Mouse (Mus musculus) NIH3T3 (cell line): ENCODE measurements at regions not wholly inside any gene's neighbourhood (a gene's known extent, or its start where the extent isn't known, plus 50 kb on each side); places are given as distances from the start of the nearest gene placed in this dataset.

Experiments
- DNase-seq: peaks from one replicate; pipeline ENCODE4 v3.0.0-alpha.2; 2012; ENCODE audit warnings: low read depth

GRCm38 (mm10) chr4:153321085-153321484 is 161.5 kb downstream of the Ajap1 start:
- no peak for DNase-seq

DNA sequence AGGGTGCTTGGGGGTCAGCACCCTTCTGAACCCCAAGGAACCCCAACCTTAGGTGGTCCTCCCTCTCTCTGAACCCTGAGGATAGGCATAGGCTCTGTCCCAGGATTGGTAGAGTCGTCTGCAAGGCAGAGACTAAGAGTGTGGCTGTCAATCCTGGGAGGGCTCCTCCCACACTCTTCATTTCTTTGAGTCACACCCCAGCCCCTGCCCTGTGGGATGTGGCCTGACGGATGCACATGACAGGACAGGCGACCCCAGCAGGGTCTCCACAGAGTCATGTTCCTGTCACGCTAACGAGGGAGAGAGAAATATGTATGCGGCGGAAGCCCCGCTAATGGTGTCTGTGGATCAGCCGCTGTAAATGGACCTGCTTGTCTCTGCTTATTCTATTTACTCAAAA is 162.0 kb downstream of the Ajap1 start:
- no peak for DNase-seq

DNA sequence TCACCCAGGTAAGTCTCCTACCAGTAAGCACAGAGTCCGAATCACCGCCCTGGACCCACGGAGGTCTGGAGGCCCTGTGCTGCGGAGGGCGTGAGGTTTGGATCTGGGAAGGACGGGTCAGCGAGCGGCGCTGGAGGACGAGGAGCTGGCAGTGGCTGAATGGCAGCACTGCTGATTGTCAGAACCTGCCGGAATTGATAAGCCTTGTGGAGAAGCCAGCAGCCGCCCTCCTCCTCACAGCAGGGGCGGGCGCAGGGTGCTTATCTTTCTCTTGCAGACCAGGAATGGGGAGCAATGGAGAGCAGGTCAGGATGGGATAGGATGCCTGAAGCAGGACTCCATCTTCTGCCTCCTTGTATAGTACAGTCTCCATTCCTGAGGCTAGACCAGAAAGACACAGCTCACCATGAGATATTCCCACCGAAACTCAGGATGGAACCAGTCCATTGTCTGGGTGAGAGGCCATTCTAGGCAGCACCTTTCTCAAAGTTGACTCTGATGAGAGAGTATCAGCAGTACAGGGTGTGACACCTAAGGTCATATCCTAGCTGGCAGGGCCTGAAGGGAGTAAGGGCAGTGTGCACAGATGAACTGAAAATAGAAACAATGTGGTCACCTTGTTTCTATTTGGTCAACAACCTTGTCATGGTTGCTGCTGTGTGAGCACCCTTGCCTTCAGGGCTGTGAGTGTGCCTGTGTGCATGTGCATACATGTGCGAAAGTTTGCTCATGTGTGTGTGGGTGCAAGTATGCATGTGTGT is 165.5 kb downstream of the Ajap1 start:
- no peak for DNase-seq

DNA sequence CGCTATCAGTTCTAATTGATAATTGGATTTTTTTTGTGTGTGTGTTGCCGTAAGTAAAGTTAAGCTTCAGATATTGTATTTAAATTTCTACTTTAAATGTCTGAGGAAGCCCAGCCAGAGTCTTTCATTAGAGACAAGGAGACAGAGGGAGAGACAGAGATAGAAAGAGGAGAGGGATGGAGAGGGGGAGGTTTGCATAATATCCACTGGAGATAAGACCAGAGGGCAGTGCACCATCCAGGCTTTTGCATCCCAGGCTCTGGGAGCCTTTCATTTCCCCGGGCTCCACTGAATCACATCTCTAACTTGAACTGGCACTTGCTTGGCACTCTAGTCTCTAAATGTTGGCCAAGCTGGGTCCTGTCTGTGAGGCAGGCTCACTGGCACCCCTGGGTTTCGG is 166.1 kb downstream of the Ajap1 start:
- no peak for DNase-seq

DNA sequence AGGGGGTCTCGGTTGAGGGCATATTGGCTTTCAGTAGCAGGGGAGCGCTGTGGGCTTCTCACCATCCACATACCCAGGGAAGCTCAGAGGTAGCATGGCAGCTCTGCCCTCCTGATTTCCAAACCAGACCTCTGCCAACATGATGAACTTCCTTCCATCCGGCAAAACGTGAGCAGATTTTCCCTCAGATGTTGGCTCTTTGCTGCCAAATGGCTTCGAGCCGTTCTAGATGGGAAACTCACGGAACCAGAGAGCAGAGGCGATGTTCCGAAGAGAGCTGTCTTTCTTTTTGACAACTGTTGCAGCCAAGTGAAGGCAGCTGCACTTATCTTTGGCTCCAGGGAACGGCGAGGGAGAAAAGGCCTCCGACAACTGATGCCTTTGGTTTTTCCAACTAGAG is 168.7 kb downstream of the Ajap1 start:
- DNase-seq = no peak

DNA sequence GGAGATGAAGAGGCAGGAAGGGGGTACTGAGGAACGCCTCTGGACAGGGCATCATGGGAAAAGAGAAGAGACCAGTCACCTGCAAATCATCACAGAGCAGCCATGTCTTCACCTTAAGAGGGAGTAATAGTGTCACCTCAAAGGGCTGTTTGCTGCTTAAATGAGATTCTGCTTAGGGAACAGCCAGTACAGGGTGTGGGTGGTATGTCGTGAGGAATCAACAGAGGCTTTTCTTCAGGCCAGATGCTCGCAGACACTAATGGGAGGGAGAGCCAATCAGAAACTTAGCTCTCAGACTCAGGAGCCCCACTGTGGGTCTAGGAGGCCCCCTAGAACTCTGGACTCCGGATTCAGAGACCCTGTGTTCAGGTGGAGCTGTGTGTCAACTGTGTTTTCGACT is 171.0 kb downstream of the Ajap1 start:
- no peak for DNase-seq

DNA sequence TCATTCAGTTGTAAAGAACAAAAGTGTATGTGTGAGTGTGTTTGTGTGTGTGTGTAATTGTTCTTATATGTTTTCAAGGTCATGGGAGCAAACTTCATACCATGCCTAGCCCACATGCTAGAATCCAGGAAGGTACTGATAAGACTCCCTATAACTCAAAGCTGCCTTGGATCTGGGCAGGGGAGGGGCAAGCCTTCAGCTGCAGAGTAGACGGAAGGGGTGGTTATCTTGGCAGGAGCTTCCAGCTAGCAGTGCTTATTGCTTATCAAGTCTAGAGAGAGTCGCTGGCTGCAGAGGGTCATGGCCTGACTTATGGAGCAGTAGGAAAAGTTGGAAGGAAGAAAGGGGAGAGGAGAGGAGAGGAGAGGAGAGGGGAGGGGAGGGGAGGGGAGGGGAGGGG is 172.0 kb downstream of the Ajap1 start:
- no peak for DNase-seq

GRCm38 (mm10) chr4:153303521-153303920 is 179.1 kb downstream of the Ajap1 start:
- DNase-seq = no peak

DNA sequence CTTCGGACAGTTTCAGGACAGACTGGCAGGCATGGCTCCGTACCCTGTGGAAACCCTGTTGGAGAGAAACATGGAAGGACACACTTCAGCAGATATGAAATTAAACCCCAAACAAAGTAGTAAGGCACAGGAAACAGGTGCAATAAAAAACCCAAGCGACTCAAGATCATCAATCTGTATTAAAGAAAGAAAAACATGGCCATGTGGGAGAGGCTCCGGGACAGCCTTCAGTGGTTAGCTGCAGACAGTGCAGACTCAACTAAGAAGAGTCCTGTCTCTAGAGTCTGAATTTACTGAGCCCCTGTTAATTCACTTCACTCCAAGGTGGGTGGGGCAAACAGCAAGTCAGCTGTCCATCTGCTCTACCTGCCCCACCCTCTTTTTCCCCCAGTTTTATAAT is 179.8 kb downstream of the Ajap1 start:
- DNase-seq = no peak

- no peak for DNase-seq
Measured at GRCm38 (mm10) chr4:153298277-153298676, 184.3 kb downstream of the Ajap1 start.

DNA sequence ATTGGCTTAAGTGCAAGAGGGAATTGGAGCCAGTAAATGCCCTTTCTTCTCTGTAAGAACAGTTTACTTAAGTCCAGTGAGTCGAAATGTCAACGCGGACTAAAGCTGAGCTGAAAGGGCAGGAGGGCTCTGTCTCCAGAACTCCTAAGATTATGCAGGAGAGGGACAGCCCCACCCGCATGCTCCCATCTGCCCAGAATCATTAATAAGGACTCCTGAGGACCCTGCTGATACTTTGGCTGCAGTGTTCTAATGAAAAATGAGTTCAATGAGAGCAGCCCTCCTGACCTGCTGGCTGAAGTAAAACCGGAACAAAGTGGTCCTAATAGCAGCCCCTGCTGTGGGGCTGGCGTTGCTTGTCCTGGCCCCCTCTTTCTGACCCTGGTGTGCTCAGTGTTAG is 187.8 kb downstream of the Ajap1 start:
- DNase-seq = no peak

DNA sequence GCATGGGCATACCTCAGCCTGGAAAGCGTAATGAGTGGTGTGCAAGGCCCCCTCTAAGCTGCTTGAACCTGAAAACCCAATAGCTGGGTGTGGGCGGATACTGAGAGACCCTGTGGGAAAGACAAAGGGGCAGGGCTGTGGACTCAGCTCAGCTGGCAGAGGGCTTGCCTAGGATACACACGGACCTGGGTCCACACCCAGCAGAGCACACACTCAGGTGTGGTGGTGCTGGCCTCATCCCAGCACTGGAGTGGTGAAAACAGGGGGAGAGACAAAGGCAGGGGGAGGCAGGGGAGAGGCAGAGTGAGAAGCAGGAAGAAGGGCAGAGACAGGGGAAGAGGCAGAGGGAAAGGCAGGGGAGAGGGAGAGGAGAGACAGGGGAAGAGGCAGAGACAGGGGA is 189.5 kb downstream of the Ajap1 start:
- DNase-seq = no peak

- DNase-seq = no peak
Measured at GRCm38 (mm10) chr4:153288362-153288761, 194.2 kb downstream of the Ajap1 start.

DNA sequence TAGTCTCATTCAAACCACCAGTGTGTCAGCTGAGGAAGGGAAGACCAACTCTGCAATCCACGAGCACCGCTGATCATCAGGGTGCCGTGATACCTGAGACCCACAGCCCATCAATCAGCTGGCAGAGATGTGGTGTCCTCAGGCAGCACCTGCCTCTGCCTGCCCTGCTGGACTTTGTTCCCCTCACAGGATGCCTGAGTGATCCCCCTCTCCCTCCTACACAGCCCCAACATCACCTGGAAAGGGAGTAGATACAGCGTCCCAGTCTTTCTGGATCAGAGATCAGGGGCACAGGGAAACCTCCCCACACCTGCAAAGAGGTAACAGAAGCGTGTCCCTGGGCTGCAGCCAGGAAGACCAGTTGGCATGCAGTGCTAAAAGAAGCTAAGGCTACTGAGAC is 198.4 kb downstream of the Ajap1 start:
- no peak for DNase-seq

- DNase-seq = no peak
Measured at GRCm38 (mm10) chr4:153276571-153276970, 206.0 kb downstream of the Ajap1 start.

DNA sequence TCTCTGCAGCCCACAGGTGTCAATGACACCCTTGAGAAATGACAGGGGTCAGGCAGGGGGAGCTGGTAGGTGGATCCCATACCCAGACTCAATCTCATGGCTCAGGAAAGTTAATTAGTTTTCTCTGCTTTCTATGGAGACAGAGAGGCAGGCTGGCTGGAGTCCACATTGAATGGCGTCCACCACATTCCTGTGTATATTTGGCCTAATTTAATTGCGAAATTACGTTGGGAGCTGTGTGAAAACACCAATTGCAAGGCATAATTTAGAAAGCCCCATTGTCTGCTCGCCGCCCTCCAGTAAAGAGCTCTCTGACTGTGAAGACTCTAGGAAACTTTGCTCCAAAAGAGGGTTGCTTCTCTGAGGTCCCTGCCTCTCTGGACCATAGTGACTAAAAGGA is 211.2 kb downstream of the Ajap1 start:
- DNase-seq = no peak

- no peak for DNase-seq
Measured at GRCm38 (mm10) chr4:153263216-153263805, 219.3 kb downstream of the Ajap1 start.

DNA sequence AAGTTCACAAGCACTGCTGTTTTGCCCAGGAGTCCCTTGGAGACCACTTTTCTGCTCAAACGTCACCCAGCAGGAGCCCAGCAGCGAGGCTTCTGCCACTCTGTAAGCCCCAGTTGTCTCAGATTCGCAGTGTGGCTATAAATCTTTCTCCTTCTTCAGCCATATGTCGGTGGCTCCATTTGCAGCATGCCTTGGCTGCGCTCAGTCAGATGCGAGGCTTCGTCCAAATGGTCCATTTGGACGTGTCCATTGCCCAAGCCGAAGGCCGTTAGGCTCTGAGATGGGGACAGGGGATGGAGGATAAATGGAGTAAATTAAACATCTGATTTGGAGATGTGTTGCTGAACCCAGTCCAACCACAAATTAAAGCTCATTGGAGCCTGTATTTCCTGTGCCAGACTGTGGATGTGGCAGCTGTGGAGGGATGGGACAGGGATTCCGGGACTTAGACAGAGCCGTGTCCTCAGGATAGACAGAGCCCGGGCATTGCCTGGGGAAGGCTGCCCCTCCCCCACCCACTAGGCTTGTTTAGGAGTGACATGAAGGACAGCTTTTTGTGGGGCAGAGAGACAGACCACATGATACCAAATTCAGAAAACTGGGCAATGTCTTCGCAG is 221.6 kb downstream of the Ajap1 start:
- no peak for DNase-seq

DNA sequence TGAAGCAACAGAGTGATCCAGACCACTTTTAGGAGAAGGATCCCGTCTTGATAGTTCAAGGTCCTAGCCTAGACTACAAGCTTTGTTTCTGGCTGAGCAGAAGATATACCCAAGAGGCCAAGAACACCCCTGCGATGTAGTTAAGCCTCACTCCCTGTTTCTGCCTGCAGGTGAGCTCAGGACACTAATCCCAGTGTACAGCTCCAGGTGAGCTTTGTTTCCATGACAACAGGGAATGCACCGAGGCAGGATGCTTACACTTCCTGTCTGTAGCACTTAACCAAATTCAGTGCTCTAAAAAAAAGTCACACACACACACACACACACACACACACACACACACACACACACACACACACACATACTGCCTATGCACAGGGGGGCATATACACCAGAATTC is 230.7 kb downstream of the Ajap1 start:
- DNase-seq = no peak

DNA sequence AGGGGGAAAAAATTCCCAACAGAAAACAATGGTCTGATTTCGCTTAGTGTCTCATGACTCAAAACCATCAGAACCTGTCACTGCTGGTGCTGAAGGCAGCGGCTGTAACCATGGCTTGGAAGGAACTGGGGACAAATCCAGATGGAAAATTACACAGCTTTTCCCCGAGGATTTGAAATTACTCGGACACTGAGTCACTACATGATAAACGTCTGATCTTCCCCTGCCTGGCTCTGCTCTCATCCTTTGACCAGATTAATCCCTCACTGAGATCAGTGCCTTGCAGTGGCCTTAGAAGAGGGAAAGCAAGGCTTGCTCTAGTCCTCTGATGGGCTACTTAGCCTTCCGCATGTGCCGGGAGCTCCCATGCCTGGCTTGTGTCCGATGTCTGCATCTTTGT is 231.3 kb downstream of the Ajap1 start:
- DNase-seq = no peak

DNA sequence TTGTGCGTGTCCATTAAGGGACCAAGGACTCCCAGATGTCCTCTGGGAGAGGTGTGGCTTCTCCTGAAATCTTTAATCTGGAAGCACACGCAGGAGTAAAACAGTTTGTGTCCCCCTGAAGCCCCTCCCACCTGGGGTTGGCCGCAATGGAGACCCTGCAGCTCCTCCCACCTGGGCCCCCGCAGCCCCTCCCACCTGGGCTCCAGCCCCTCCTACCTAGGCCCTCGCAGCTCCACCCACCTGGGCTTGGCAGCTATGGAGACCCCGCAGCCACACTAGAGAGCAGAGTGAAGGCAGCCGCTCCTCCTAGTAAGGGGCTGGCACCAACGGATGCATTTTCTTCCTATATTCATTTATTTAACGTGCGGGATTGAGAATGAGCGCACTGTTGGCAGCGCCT is 245.9 kb downstream of the Ajap1 start:
- no peak for DNase-seq

GRCm38 (mm10) chr4:153233762-153234161 is 248.8 kb downstream of the Ajap1 start:
- DNase-seq = no peak

GRCm38 (mm10) chr4:153229221-153229620 is 253.4 kb downstream of the Ajap1 start:
- no peak for DNase-seq
